Mouse (Mus musculus) CH12.LX (cell line): Measurements from ENCODE around the gene Ptms. TPM values are rescaled to one million over a fixed set of nuclear protein-coding genes. Genes with fewer than 3 reads are reported as not detected.

Source experiments
- DNase-seq: peaks from one replicate; pipeline ENCODE4 v3.0.0-alpha.2; 2013; ENCODE audit errors: extremely low read depth
- H3K27ac ChIP-seq: 2 replicates; pipeline ENCODE4 v1.5.1; 2012; ENCODE audit warnings: low read depth, mild to moderate bottlenecking, control low read depth, moderate library complexity; ENCODE audit not compliant: insufficient read depth
- H3K27me3 ChIP-seq: replicated peaks from 2 replicates; pipeline ENCODE3; 2012; ENCODE audit warnings: inconsistent platforms
- H3K36me3 ChIP-seq, 2 experiments: replicated peaks in 1 of 2; 2 replicates each; pipeline versions ENCODE3 to v1.6.1; 2012; ENCODE audit warnings: inconsistent platforms in 1 of 2, low read length in 1 of 2, mild to moderate bottlenecking in 1 of 2, mixed read lengths in 1 of 2, moderate library complexity in 1 of 2; ENCODE audit not compliant: control insufficient read depth in 1 of 2, insufficient read depth in 1 of 2
- H3K4me1 ChIP-seq, 2 experiments: 2 replicates each; pipeline ENCODE4 v1.6.1; 2012; ENCODE audit warnings: inconsistent platforms in 1 of 2, moderate library complexity in 1 of 2; ENCODE audit not compliant: insufficient read depth in 2 of 2, control insufficient read depth in 1 of 2
- H3K4me2 ChIP-seq: 2 replicates; pipeline ENCODE4 v1.6.1; 2012; ENCODE audit warnings: low read depth, mild to moderate bottlenecking, control low read depth; ENCODE audit not compliant: poor library complexity, insufficient read depth, severe bottlenecking
- H3K4me3 ChIP-seq, 3 experiments: fragments of 150-350 bp in 1 of 3; sonication (generic) in 1 of 3; replicated peaks in 1 of 3; 2 replicates each; pipeline versions ENCODE3 to v1.5.1; 2011 to 2012; ENCODE audit warnings: low read depth in 2 of 3, low read length in 2 of 3, mild to moderate bottlenecking in 2 of 3, moderate library complexity in 2 of 3, control low read depth in 1 of 3, improper control_type of control experiment in 1 of 3, inconsistent platforms in 1 of 3, mixed read lengths in 1 of 3; ENCODE audit not compliant: poor library complexity in 1 of 3
- H3K79me2 ChIP-seq: replicated peaks from 2 replicates; pipeline ENCODE4 v1.6.1; 2012; ENCODE audit warnings: mild to moderate bottlenecking, moderate library complexity; ENCODE audit not compliant: control insufficient read depth, poor library complexity, insufficient read depth, severe bottlenecking; ENCODE audit errors: extremely low read depth
- H3K9ac ChIP-seq: 2 replicates; pipeline ENCODE4 v1.6.1; 2012; ENCODE audit warnings: low read depth, mild to moderate bottlenecking, control low read depth, moderate library complexity; ENCODE audit not compliant: insufficient read depth
- H3K9me3 ChIP-seq: replicated peaks from 2 replicates; pipeline ENCODE3; 2012; ENCODE audit warnings: low read length, inconsistent platforms, mixed read lengths
- BHLHE40 ChIP-seq: IDR thresholded peaks from 2 replicates; pipeline ENCODE4 v1.6.1; 2011; ENCODE audit warnings: mild to moderate bottlenecking, low read depth, low read length, improper control_type of control experiment
- CHD1 ChIP-seq: IDR thresholded peaks from 2 replicates; pipeline ENCODE4 v1.6.1; 2012; ENCODE audit warnings: low read depth, low read length, improper control_type of control experiment, inconsistent platforms
- CHD2 ChIP-seq: IDR thresholded peaks from 2 replicates; pipeline ENCODE4 v1.6.1; 2011; ENCODE audit warnings: low read length, improper control_type of control experiment
- CTCF ChIP-seq, 2 experiments: IDR thresholded peaks in 1 of 2; conservative IDR thresholded peaks in 1 of 2; 2 replicates each; pipeline ENCODE4 v1.5.1; 2011 to 2012; ENCODE audit warnings: low read depth in 2 of 2, low read length in 2 of 2, improper control_type of control experiment in 1 of 2, inconsistent platforms in 1 of 2, mild to moderate bottlenecking in 1 of 2, moderate library complexity in 1 of 2
- E2F4 ChIP-seq: IDR thresholded peaks from 2 replicates; pipeline ENCODE4 v1.6.1; 2011; ENCODE audit warnings: low read depth, low read length, improper control_type of control experiment; ENCODE audit not compliant: insufficient replicate concordance
- ELF1 ChIP-seq: IDR thresholded peaks from 2 replicates; pipeline ENCODE4 v1.6.1; 2014; ENCODE audit warnings: low read depth, mild to moderate bottlenecking, inconsistent platforms, low read length, improper control_type of control experiment
- EP300 ChIP-seq: IDR thresholded peaks from 2 replicates; pipeline ENCODE4 v1.6.1; 2011; ENCODE audit warnings: low read length, improper control_type of control experiment
- ETS1 ChIP-seq: conservative IDR thresholded peaks from 2 replicates; pipeline ENCODE4 v1.6.1; 2012; ENCODE audit warnings: low read depth, mild to moderate bottlenecking, inconsistent platforms, low read length, improper control_type of control experiment, moderate library complexity
- GABPA ChIP-seq: IDR thresholded peaks from 2 replicates; pipeline ENCODE4 v1.6.1; 2012; ENCODE audit warnings: low read depth, low read length, improper control_type of control experiment, inconsistent platforms; ENCODE audit not compliant: insufficient replicate concordance
- HCFC1 ChIP-seq: IDR thresholded peaks from 2 replicates; pipeline ENCODE4 v1.6.1; 2012; ENCODE audit warnings: low read depth, mild to moderate bottlenecking, inconsistent platforms, low read length, improper control_type of control experiment
- IRF4 ChIP-seq: IDR thresholded peaks from 2 replicates; pipeline ENCODE4 v1.6.1; 2014; ENCODE audit warnings: low read depth, mild to moderate bottlenecking, inconsistent platforms, low read length, improper control_type of control experiment
- JUN ChIP-seq: IDR thresholded peaks from 2 replicates; pipeline ENCODE4 v1.6.1; 2011; ENCODE audit warnings: low read depth, mild to moderate bottlenecking, low read length, improper control_type of control experiment, moderate library complexity; ENCODE audit not compliant: insufficient read depth
- JUND ChIP-seq: conservative IDR thresholded peaks from 2 replicates; pipeline ENCODE4 v1.6.1; 2011; ENCODE audit warnings: low read depth, low read length, improper control_type of control experiment
- KAT2A ChIP-seq: IDR thresholded peaks from 2 replicates; pipeline ENCODE4 v1.6.1; 2012; ENCODE audit warnings: low read length, improper control_type of control experiment, inconsistent platforms; ENCODE audit not compliant: insufficient replicate concordance
- MAFK ChIP-seq: IDR thresholded peaks from 2 replicates; pipeline ENCODE4 v1.6.1; 2011; ENCODE audit warnings: low read length, improper control_type of control experiment; ENCODE audit not compliant: insufficient replicate concordance
- MAX ChIP-seq: IDR thresholded peaks from 2 replicates; pipeline ENCODE4 v1.6.1; 2011; ENCODE audit warnings: low read length, improper control_type of control experiment
- MAZ ChIP-seq: IDR thresholded peaks from 2 replicates; pipeline ENCODE4 v1.6.1; 2012; ENCODE audit warnings: low read depth, mild to moderate bottlenecking, inconsistent platforms, low read length, improper control_type of control experiment, moderate library complexity
- MEF2A ChIP-seq: IDR thresholded peaks from 2 replicates; pipeline ENCODE4 v1.6.1; 2014; ENCODE audit warnings: low read depth, mild to moderate bottlenecking, inconsistent platforms, low read length, improper control_type of control experiment, borderline replicate concordance
- MXI1 ChIP-seq: IDR thresholded peaks from 2 replicates; pipeline ENCODE4 v1.6.1; 2011; ENCODE audit warnings: mild to moderate bottlenecking, low read depth, low read length, improper control_type of control experiment
- MYC ChIP-seq: IDR thresholded peaks from 2 replicates; pipeline ENCODE4 v1.6.1; 2011; ENCODE audit warnings: low read depth, mild to moderate bottlenecking, improper control_type of control experiment, low read length
- NELFE ChIP-seq: IDR thresholded peaks from 2 replicates; pipeline ENCODE4 v1.6.1; 2011; ENCODE audit warnings: low read depth, low read length, improper control_type of control experiment
- NRF1 ChIP-seq: IDR thresholded peaks from 2 replicates; pipeline ENCODE4 v1.6.1; 2014; ENCODE audit warnings: low read depth, mild to moderate bottlenecking, inconsistent platforms, low read length, improper control_type of control experiment, moderate library complexity
- PAX5 ChIP-seq: IDR thresholded peaks from 2 replicates; pipeline ENCODE4 v1.6.1; 2012; ENCODE audit warnings: low read length, inconsistent platforms, mixed read lengths
- POLR2A ChIP-seq: IDR thresholded peaks from 2 replicates; pipeline ENCODE4 v1.6.1; 2011; ENCODE audit warnings: low read depth, mild to moderate bottlenecking, improper control_type of control experiment, low read length
- POLR2AphosphoS2 ChIP-seq: IDR thresholded peaks from 2 replicates; pipeline ENCODE4 v1.6.1; 2011; ENCODE audit warnings: low read depth, low read length, improper control_type of control experiment
- RAD21 ChIP-seq: IDR thresholded peaks from 2 replicates; pipeline ENCODE4 v1.6.1; 2011; ENCODE audit warnings: low read depth, mild to moderate bottlenecking, low read length, improper control_type of control experiment, moderate library complexity
- RCOR1 ChIP-seq: conservative IDR thresholded peaks from 2 replicates; pipeline ENCODE4 v1.6.1; 2012; ENCODE audit warnings: low read depth, mild to moderate bottlenecking, inconsistent platforms, low read length, improper control_type of control experiment
- SIN3A ChIP-seq: IDR thresholded peaks from 2 replicates; pipeline ENCODE4 v1.6.1; 2012; ENCODE audit warnings: low read length, improper control_type of control experiment, inconsistent platforms
- SMC3 ChIP-seq: IDR thresholded peaks from 2 replicates; pipeline ENCODE4 v1.6.1; 2011; ENCODE audit warnings: low read depth, low read length, improper control_type of control experiment
- TBP ChIP-seq: conservative IDR thresholded peaks from 2 replicates; pipeline ENCODE4 v1.6.1; 2011; ENCODE audit warnings: low read depth, low read length, improper control_type of control experiment
- TCF12 ChIP-seq: IDR thresholded peaks from 2 replicates; pipeline ENCODE4 v1.6.1; 2014; ENCODE audit warnings: low read depth, mild to moderate bottlenecking, inconsistent platforms, low read length, improper control_type of control experiment
- UBTF ChIP-seq: IDR thresholded peaks from 2 replicates; pipeline ENCODE4 v1.6.1; 2012; ENCODE audit warnings: low read depth, mild to moderate bottlenecking, inconsistent platforms, low read length, improper control_type of control experiment, moderate library complexity
- USF1 ChIP-seq: IDR thresholded peaks from 2 replicates; pipeline ENCODE4 v1.6.1; 2014; ENCODE audit warnings: low read depth, mild to moderate bottlenecking, inconsistent platforms, low read length, improper control_type of control experiment
- USF2 ChIP-seq: conservative IDR thresholded peaks from 2 replicates; pipeline ENCODE4 v1.6.1; 2011; ENCODE audit warnings: low read depth, low read length, improper control_type of control experiment
- ZC3H11A ChIP-seq: IDR thresholded peaks from 2 replicates; pipeline ENCODE4 v1.6.1; 2012; ENCODE audit warnings: low read depth, mild to moderate bottlenecking, inconsistent platforms, low read length, improper control_type of control experiment
- ZKSCAN1 ChIP-seq: IDR thresholded peaks from 2 replicates; pipeline ENCODE4 v1.6.1; 2012; ENCODE audit warnings: low read depth, inconsistent platforms, low read length, improper control_type of control experiment, borderline replicate concordance
- ZMIZ1 ChIP-seq: IDR thresholded peaks from 2 replicates; pipeline ENCODE4 v1.6.1; 2012; ENCODE audit warnings: low read depth, mild to moderate bottlenecking, inconsistent platforms, low read length, improper control_type of control experiment
- ZNF384 ChIP-seq: IDR thresholded peaks from 2 replicates; pipeline ENCODE4 v1.6.1; 2012; ENCODE audit warnings: low read depth, low read length, improper control_type of control experiment, inconsistent platforms
- dilution Hi-C: fragments of 300-500 bp; cut with MboI; formaldehyde crosslinking; loops from 2 replicates; pipeline ENCODE4 v1.14.3; 2020; ENCODE audit warnings: low sequenced_read_pairs; ENCODE audit not compliant: extremely low pct_unique_long_range_greater_than_20kb, extremely low pct_ligation_motif_present
- in situ Hi-C: fragments of 300-500 bp; cut with MboI; formaldehyde crosslinking; loops from 3 replicates; pipeline ENCODE4 v1.14.3; 2019; ENCODE audit warnings: low sequenced_read_pairs, low pct_ligation_motif_present, low pct_unique_long_range_greater_than_20kb, mixed read lengths
- polyA plus RNA-seq: library from polyadenylated mRNA; unstranded; fragments of >175 nt; gene quantifications from 2 replicates; pipeline ENCODE4 v1.2.1, GENCODE M21; 2012; ENCODE audit warnings: low read depth; ENCODE audit not compliant: insufficient read length
- total RNA-seq, 2 experiments: library from RNA; depleted of rRNA; stranded (reverse); fragments of 300-350 nt in 1 of 2; fragments of >200 nt in 1 of 2; gene quantifications; 2 replicates each; pipeline ENCODE4 v1.2.3; 2012 to 2014

Gene Ptms
- total and polyA plus RNA-seq, 3 experiments, result 7.0 to 99.6 (median 12.8) TPM

DNA sequence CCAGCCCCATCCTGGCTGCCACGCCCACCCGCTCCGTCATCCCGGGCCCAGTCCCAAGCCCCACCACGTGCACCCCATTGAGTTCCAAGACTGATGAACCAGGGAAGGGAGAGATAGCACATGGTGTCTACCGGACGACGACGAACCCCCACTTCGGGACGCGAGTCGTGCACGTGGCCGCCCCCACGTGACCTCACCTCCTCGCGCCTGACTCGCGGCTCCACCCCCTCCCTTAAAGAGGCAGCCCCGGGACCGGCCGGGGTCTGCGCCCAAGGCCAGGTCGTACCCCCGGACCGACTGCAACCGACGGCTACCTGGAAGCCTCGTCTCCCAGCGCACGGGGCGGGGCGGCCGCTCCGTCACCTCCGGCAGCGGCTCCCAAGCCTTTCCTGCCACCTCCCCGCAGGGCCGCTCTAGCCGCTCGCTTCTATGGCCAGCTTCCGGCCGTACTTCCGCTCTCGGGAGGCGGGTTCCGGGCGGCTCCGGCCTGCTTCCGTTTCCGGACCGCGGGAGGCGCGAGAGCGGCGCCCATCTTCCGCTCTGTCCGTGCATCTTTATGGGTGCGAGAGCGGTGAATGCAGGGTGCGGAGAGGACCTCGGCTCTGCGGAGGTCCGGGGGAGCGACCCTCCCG lies 45.3 kb upstream of the Ptms start, which contains the start of gene Cops7a:
Gene Cops7a, minus strand, starts transcription at position 451 of the 632 bp plus-strand sequence.
- H3K27ac ChIP-seq, result peak within 1 kb of the TSS; percentile 72
- no peaks in the 10 kb centered on the region for H3K27me3 ChIP-seq
- peaks cover 26% of the 10 kb centered on the region for H3K79me2 ChIP-seq
- H3K4me1 ChIP-seq, result peaks cover 2 to 28% of the 10 kb centered on the region in 2 experiments; a peak in 3 of 4 replicates
- H3K4me2 ChIP-seq, result peak within 1 kb of the TSS; percentile 99
- dilution Hi-C loops (no loop called here), in situ Hi-C loops (no loop called here)
- peak; percentile 93 for DNase-seq
- TF ChIP-seq RAD21 (no peak), ZMIZ1 (peak; percentile 90), ELF1 (peak; percentile 98), TCF12 (peak; percentile 95), SIN3A (peak; percentile 94; the same call in 1 of the 2 replicates), UBTF (no peak), ZKSCAN1 (no peak), NELFE (peak; percentile 79), IRF4 (peak; percentile 55; the same call in 1 of the 2 replicates), CHD2 (peak; percentile 63), JUND (no peak), USF1 (peak; percentile 90), HCFC1 (peak; percentile 97), TBP (peak; percentile 64; the same call in 1 of the 2 replicates), MAX (peak; percentile 100), CTCF (conservative IDR thresholded peaks at IDR 0.05 in 1 of 2, IDR thresholded peaks at IDR 0.05 in 1 of 2; ENCODE audit: low read depth in 2 of 2, low read length in 2 of 2) (no peak), MAFK (no peak), GABPA (peak; percentile 58; the same call in 1 of the 2 replicates), MEF2A (peak; percentile 79), POLR2AphosphoS2 (peak; percentile 91), EP300 (no peak), PAX5 (no peak), ZC3H11A (no peak), CHD1 (no peak), ZNF384 (no peak), MYC (peak; percentile 99), SMC3 (no peak), KAT2A (peak; percentile 94), JUN (no peak), BHLHE40 (peak; percentile 94), MXI1 (peak; percentile 98), USF2 (peak; percentile 85), POLR2A (peak; percentile 90), E2F4 (0 out of 2 replicates have a peak, but pooled peaks have one; percentile 31), ETS1 (peak; percentile 16; the same call in 1 of the 2 replicates), MAZ (peak; percentile 96), NRF1 (peak; percentile 43), RCOR1 (no peak)
- H3K9ac ChIP-seq, result peak within 1 kb of the TSS; percentile 99
- peak within 1 kb of the TSS; percentile 84 to 93 (median 86) for H3K4me3 ChIP-seq
- H3K36me3 ChIP-seq, result peaks cover 20 to 52% of the 10 kb centered on the region in 2 experiments
- H3K9me3 ChIP-seq, result peaks cover 8% of the 10 kb centered on the region
